Mouse (Mus musculus) limb, embryonic 14.5 days (tissue): Measurements from ENCODE around the gene Mpp4. TPM values are rescaled to one million over a fixed set of nuclear protein-coding genes. Genes with fewer than 3 reads are reported as not detected.

Experiments used
- ATAC-seq: fragments of 200-750 bp; cut with Nextera tagmentation; 2 replicates; pipeline ENCODE4 v1.8.0; 2017; ENCODE audit warnings: low read depth, moderate number of reproducible peaks, moderate TSS enrichment; ENCODE audit not compliant: low FRiP score
- DNase-seq: peaks from one replicate; pipeline ENCODE4 v3.0.0-alpha.2; 2015; ENCODE audit warnings: low spot score
- H3K27ac ChIP-seq: fragments of 300-500 bp; sonication (generic); replicated peaks from 2 replicates; pipeline ENCODE4 v1.5.1; 2014; ENCODE audit warnings: low read depth, mild to moderate bottlenecking, low read length, moderate library complexity, mixed read lengths
- H3K27me3 ChIP-seq: fragments of 300-500 bp; sonication (generic); 2 replicates; pipeline ENCODE4 v1.6.1; 2014; ENCODE audit warnings: low read length, mixed read lengths; ENCODE audit not compliant: control insufficient read depth, insufficient read depth
- H3K36me3 ChIP-seq: fragments of 300-500 bp; sonication (generic); 2 replicates; pipeline ENCODE4 v1.6.1; 2014; ENCODE audit warnings: mild to moderate bottlenecking, low read length, moderate library complexity, mixed read lengths; ENCODE audit not compliant: control insufficient read depth, insufficient read depth
- H3K4me1 ChIP-seq: fragments of 300-500 bp; sonication (generic); 2 replicates; pipeline ENCODE4 v1.6.1; 2014; ENCODE audit warnings: antibody characterized with exemption, low read length, mixed read lengths; ENCODE audit not compliant: control insufficient read depth, insufficient read depth
- H3K4me2 ChIP-seq: fragments of 300-500 bp; sonication (generic); replicated peaks from 2 replicates; pipeline ENCODE4 v1.6.1; 2014; ENCODE audit warnings: low read depth, mild to moderate bottlenecking, low read length, moderate library complexity; ENCODE audit not compliant: severe bottlenecking
- H3K4me3 ChIP-seq: fragments of 300-500 bp; sonication (generic); replicated peaks from 2 replicates; pipeline ENCODE4 v1.5.1; 2014; ENCODE audit warnings: low read length
- H3K9ac ChIP-seq: fragments of 300-500 bp; sonication (generic); 2 replicates; pipeline ENCODE4 v1.6.1; 2014; ENCODE audit warnings: mild to moderate bottlenecking, low read depth, low read length, moderate library complexity; ENCODE audit not compliant: severe bottlenecking
- H3K9me3 ChIP-seq: fragments of 300-500 bp; sonication (generic); 2 replicates; pipeline ENCODE4 v1.6.1; 2016; ENCODE audit warnings: low read length; ENCODE audit not compliant: control insufficient read depth
- POLR2A ChIP-seq: fragments of 200-500 bp; IDR thresholded peaks from 2 replicates; pipeline ENCODE4 v1.8.0; 2012; ENCODE audit warnings: inconsistent platforms, mild to moderate bottlenecking, moderate library complexity, borderline replicate concordance; ENCODE audit not compliant: insufficient read depth, insufficient read length; ENCODE audit errors: extremely low read depth
- WGBS: fragments of 180-500 bp; shearing (Covaris S2); extraction: QIAGEN DNeasy Blood & Tissue Kit; methylation state at CpG from one replicate; pipeline ENCODE4 v1.1.7; 2014; 5-methylcytosine and 5-hydroxymethylcytosine counted together
- polyA plus RNA-seq, 2 experiments: library from polyadenylated mRNA; depleted of rRNA in 1 of 2; stranded (reverse) in 1 of 2; unstranded in 1 of 2; fragments of >200 nt; fragmentation: Nextera tagmentation in 1 of 2; extraction: Ambion mirVana in 1 of 2; gene quantifications; 2 replicates each; pipeline versions ENCODE4 v1.2.1 to v1.2.3; 2012 to 2014

Mpp4 gene
- polyA plus RNA-seq, 2 experiments = 0.40 to 1.0 TPM

- no peak overlapping the region for H3K4me3 ChIP-seq
- no peaks in the 10 kb centered on the region for H3K27me3 ChIP-seq
- ATAC-seq (no peak), DNase-seq (no peak)
- no peaks in the 10 kb centered on the region for H3K9me3 ChIP-seq
- TF ChIP-seq POLR2A = no peak
- peaks cover 44% of the 10 kb centered on the region for H3K36me3 ChIP-seq
- WGBS = 83% methylated on average over 10 of the region's 10 CpGs
- no peak overlapping the region for H3K9ac ChIP-seq
- H3K4me1 ChIP-seq = no peaks in the 10 kb centered on the region
- no peak overlapping the region for H3K27ac ChIP-seq
- no peak overlapping the region for H3K4me2 ChIP-seq
Observed at GRCm38 (mm10) chr1:59186317-59186716, 23.1 kb upstream of the Mpp4 start.

GRCm38 (mm10) chr1:59185410-59185809, 22.2 kb upstream of the Mpp4 start:
- H3K27ac ChIP-seq = no peak overlapping the region
- 88% methylated on average over 9 of the region's 9 CpGs for WGBS
- no peak overlapping the region for H3K9ac ChIP-seq
- ATAC-seq (no peak), DNase-seq (no peak)
- H3K4me1 ChIP-seq = no peaks in the 10 kb centered on the region
- H3K4me3 ChIP-seq = no peak overlapping the region
- no peak for TF ChIP-seq POLR2A
- no peaks in the 10 kb centered on the region for H3K9me3 ChIP-seq
- H3K27me3 ChIP-seq = no peaks in the 10 kb centered on the region
- H3K36me3 ChIP-seq = peaks cover 48% of the 10 kb centered on the region
- H3K4me2 ChIP-seq = no peak overlapping the region

- Histone ChIP-seq H3K4me2 (no peak overlapping the region), H3K27ac (no peak overlapping the region), H3K9me3 (no peaks in the 10 kb centered on the region), H3K27me3 (no peaks in the 10 kb centered on the region), H3K36me3 (peaks cover 63% of the 10 kb centered on the region), H3K4me1 (no peaks in the 10 kb centered on the region), H3K9ac (no peak overlapping the region), H3K4me3 (no peak overlapping the region)
- no peak for ATAC-seq
- no peak for TF ChIP-seq POLR2A
- DNase-seq = no peak
- WGBS = 94% methylated on average over 4 of the region's 4 CpGs
Observed at GRCm38 (mm10) chr1:59183045-59183444, 19.9 kb upstream of the Mpp4 start.

- Histone ChIP-seq H3K4me2 (no peak overlapping the region), H3K27ac (no peak overlapping the region), H3K9me3 (no peaks in the 10 kb centered on the region), H3K27me3 (no peaks in the 10 kb centered on the region), H3K9ac (no peak overlapping the region), H3K4me1 (no peaks in the 10 kb centered on the region), H3K4me3 (no peak overlapping the region), H3K36me3 (peaks cover 69% of the 10 kb centered on the region)
- DNase-seq (no peak), ATAC-seq (no peak)
- WGBS = 94% methylated on average over 2 of the region's 2 CpGs
- no peak for TF ChIP-seq POLR2A
Observed at GRCm38 (mm10) chr1:59182373-59182772, 19.2 kb upstream of the Mpp4 start.

- no peak overlapping the region for H3K4me2 ChIP-seq
- no peaks in the 10 kb centered on the region for H3K27me3 ChIP-seq
- no peak for DNase-seq
- H3K9ac ChIP-seq = no peak overlapping the region
- H3K4me3 ChIP-seq = no peak overlapping the region
- ATAC-seq = no peak
- WGBS = 95% methylated on average over 3 of the region's 3 CpGs
- H3K36me3 ChIP-seq = peaks cover 78% of the 10 kb centered on the region
- TF ChIP-seq POLR2A = no peak
- H3K27ac ChIP-seq = no peak overlapping the region
- H3K9me3 ChIP-seq = no peaks in the 10 kb centered on the region
- H3K4me1 ChIP-seq = no peaks in the 10 kb centered on the region
Observed at GRCm38 (mm10) chr1:59180003-59180402, 16.8 kb upstream of the Mpp4 start.

GRCm38 (mm10) chr1:59178401-59178800, 15.2 kb upstream of the Mpp4 start:
- no peak for TF ChIP-seq POLR2A
- 93% methylated on average over 10 of the region's 10 CpGs for WGBS
- no peak for DNase-seq
- H3K27me3 ChIP-seq = no peaks in the 10 kb centered on the region
- H3K4me1 ChIP-seq = no peaks in the 10 kb centered on the region
- no peaks in the 10 kb centered on the region for H3K9me3 ChIP-seq
- no peak overlapping the region for H3K27ac ChIP-seq
- no peak for ATAC-seq
- H3K4me2 ChIP-seq = no peak overlapping the region
- peaks cover 72% of the 10 kb centered on the region for H3K36me3 ChIP-seq
- no peak overlapping the region for H3K4me3 ChIP-seq
- H3K9ac ChIP-seq = no peak overlapping the region
